Mouse (Mus musculus): ENCODE measurements around the gene Lyrm9. TPM values are rescaled to one million over a fixed set of nuclear protein-coding genes. Genes with fewer than 3 reads are reported as not detected.
"Not testable (repeated sequence)": the region's sequence is repeated elsewhere in the genome, so short reads cannot be mapped to it uniquely, and the experiment has no call there.

Gene Lyrm9
- polyA plus RNA-seq, 1 experiment, result 24.1 TPM

GRCm38 (mm10) chr11:78847884-78848848 lies 21.8 kb downstream of the Lyrm9 start:
- DNase-seq (ENCODE audit: extremely low spot score in 1 of 2, low spot score in 1 of 2), result no peak

GRCm38 (mm10) chr11:78849859-78850258 lies 23.5 kb downstream of the Lyrm9 start:
- no peak for DNase-seq (ENCODE audit: extremely low spot score in 1 of 2, low spot score in 1 of 2)

DNA sequence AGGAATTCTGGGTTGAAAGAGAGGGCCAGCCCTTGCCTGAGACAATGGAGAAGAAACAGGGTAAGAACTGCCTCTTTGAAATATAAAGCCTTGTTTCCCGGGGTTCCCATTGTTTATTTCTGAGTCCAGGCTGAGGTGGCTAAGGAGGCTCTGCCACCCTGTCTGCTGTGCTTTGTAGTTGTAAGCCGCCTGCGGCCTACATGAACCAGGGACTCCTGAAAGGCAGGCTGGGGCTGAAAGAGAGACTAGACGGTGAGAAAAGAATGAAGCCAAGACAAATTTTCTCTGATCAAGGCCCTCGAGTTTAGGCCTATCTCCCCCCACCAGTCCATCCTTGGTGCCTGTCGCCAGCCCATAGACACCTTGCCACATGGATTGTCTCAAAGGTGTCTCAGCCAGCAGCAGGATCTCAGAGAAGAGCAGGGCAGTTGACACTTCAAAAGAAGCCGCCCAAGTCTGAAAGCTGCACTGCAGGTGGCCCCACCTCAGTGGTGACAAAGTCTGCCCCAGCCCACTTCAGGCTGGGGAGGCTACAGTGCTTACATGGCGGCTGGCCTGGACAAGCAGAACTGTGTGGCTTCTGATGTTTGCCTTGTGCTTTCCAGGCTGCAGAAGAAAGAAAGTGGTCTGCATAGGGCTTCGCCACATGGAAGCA lies 25.0 kb downstream of the Lyrm9 start:
- DNase-seq (ENCODE audit: extremely low spot score in 1 of 2, low spot score in 1 of 2), result no peak

- DNase-seq (ENCODE audit: extremely low spot score in 1 of 2, low spot score in 1 of 2), result no peak
Measured at GRCm38 (mm10) chr11:78851871-78852265, 25.5 kb downstream of the Lyrm9 start.

GRCm38 (mm10) chr11:78852529-78852928 lies 26.1 kb downstream of the Lyrm9 start:
- no peak for DNase-seq (ENCODE audit: extremely low spot score in 1 of 2, low spot score in 1 of 2)

GRCm38 (mm10) chr11:78856310-78856709 lies 29.9 kb downstream of the Lyrm9 start:
- peak; percentile 41 to 91 for DNase-seq (ENCODE audit: extremely low spot score in 1 of 2, low spot score in 1 of 2)

DNA sequence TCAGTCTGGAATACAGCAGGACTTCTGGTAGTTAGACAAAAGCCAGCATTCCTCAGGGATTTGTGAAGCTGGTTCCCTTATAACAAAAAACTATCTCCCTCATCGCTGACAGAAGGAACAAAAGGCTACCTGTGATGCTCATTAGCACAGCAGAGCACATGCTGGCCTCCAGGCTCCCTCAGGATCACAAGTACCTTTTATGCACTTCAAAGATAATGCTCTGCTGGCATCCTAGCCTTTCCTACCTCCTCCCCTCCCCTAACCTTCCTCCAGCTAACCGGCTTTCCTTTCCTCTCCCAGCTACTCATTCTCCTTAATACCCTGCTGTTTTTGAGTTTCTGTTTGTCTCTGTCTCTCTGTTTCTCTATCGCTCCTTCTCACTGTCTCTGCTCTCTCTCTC lies 31.2 kb downstream of the Lyrm9 start:
- no peak for DNase-seq (ENCODE audit: extremely low spot score in 1 of 2, low spot score in 1 of 2)

GRCm38 (mm10) chr11:78863898-78864297 lies 37.5 kb downstream of the Lyrm9 start:
- DNase-seq (ENCODE audit: extremely low spot score in 1 of 2, low spot score in 1 of 2), result no peak

GRCm38 (mm10) chr11:78864567-78865278 lies 38.3 kb downstream of the Lyrm9 start:
- no peak for DNase-seq (ENCODE audit: extremely low spot score in 1 of 2, low spot score in 1 of 2)

GRCm38 (mm10) chr11:78865314-78865713 lies 38.9 kb downstream of the Lyrm9 start:
- no peak for DNase-seq (ENCODE audit: extremely low spot score in 1 of 2, low spot score in 1 of 2)

GRCm38 (mm10) chr11:78866486-78866885 lies 40.1 kb downstream of the Lyrm9 start:
- no peak for DNase-seq (ENCODE audit: extremely low spot score in 1 of 2, low spot score in 1 of 2)

GRCm38 (mm10) chr11:78867696-78868095 lies 41.3 kb downstream of the Lyrm9 start:
- no peak for DNase-seq (ENCODE audit: extremely low spot score in 1 of 2, low spot score in 1 of 2)

GRCm38 (mm10) chr11:78869205-78869604 lies 42.8 kb downstream of the Lyrm9 start:
- not testable (repeated sequence) for DNase-seq (ENCODE audit: extremely low spot score in 1 of 2, low spot score in 1 of 2)

- DNase-seq (ENCODE audit: extremely low spot score in 1 of 2, low spot score in 1 of 2), result no peak
Measured at GRCm38 (mm10) chr11:78870891-78871290, 44.5 kb downstream of the Lyrm9 start.

DNA sequence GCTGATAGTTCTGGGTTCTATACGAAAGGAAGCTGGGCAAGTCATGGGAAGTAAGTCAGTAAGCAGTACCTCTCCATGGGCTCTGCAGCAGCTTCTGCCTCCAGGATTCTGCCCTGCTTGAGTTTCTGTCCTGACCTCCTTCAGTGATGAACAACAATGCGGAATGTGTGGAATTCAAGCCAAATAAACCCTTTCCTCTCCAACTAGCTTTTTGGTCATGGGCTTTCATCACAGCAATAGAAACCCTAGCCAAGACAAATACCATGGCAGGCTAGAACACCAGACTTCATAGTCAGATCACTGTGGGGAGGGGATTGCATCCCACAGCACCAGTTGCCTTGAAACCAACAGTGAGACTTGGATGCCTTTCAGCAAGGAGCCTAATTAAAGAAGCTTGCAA lies 46.4 kb downstream of the Lyrm9 start:
- DNase-seq (ENCODE audit: extremely low spot score in 1 of 2, low spot score in 1 of 2), result no peak

DNA sequence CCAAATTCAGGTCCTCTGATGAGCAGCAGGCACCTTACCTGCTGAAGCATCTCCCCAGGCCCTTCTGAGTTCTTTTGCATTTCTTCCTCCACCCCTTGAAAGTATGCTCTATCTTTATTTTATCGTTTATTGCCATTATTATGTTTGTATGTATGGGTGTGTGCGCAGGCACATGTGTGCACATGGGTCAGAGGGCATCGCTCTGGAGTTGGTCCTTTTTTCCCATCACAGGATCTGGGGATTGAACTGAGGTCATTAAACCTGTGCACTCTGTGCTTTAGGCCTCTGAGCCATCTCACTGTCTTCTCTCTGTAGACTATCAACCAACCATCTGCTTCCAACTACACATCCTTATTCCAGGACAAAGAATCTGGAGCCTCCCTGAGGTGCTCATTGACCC lies 53.3 kb downstream of the Lyrm9 start:
- no peak for DNase-seq (ENCODE audit: extremely low spot score in 1 of 2, low spot score in 1 of 2)

- DNase-seq (ENCODE audit: extremely low spot score in 1 of 2, low spot score in 1 of 2), result no peak
Measured at GRCm38 (mm10) chr11:78886693-78887092, 60.3 kb downstream of the Lyrm9 start.

DNA sequence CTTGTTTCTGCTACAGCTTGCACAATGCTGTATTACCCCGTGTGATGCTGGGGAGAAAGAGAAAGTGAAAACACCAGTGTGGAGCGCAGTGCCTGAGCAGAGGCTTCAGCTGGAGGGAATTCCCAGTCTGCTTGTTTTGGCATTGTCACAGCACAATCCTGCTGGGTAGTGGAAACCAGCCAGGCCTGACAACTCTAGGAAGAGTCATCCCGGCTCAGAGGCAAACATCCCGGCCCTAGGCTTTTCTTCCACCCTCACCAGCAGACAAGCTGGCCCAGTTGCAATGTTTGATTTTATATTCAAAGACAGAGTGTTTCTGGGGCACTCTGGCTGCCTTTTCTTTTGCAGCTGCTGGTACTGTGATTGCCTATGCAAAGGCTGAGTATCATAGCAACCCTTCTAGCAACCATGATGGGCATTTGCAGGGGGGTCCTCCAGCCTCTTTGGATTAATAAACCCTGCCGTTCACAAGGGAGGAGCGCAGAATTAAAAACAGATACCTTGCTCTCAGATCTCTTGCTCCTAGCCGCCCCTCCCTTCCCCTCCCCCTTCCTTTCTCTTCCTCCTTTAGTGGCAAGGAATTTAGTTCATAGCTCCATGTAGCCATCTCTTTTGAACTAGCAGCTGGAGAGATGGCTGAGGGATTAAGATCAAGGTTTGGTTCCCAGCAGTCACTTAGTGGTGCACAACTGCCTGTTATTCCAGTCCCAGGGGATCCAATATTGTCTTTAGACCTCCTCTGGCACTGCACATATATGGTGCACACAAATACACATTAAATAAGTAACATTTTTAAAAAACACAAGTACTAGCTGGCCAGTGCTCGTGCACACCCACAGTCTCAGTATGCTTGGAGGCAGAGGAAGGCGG lies 61.0 kb downstream of the Lyrm9 start:
- DNase-seq (ENCODE audit: extremely low spot score in 1 of 2, low spot score in 1 of 2), result peak; percentile 78 to 89

DNA sequence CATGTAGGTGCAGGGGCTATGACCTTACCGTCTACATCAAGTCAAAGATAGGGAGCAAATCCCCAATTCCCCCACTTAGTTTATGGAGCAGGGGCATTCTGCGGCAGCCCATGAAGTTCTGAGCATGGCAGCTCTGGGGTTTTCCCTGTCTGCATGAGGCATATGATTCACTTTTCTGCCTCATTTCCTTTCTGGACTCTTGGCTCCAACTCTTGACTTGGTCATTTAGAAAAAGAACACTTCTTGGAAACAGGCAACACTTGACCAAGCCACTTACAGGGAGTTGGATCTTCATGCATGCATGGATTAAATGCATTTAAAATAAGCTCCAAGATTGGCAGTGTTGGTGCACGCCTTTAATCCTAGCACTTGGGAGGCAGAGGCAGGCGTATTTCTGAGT lies 62.8 kb downstream of the Lyrm9 start:
- no peak for DNase-seq (ENCODE audit: extremely low spot score in 1 of 2, low spot score in 1 of 2)
